Mouse (Mus musculus) C2C12 (cell line): ENCODE measurements around the gene Dph1.

Experiments used
- CTCF ChIP-seq: IDR thresholded peaks from one replicate; pipeline ENCODE4 v1.5.1; 2011; ENCODE audit not compliant: control insufficient read depth, insufficient read depth, insufficient read length
- MAX ChIP-seq: IDR thresholded peaks from one replicate; pipeline ENCODE4 v1.6.1; 2011; ENCODE audit warnings: mild to moderate bottlenecking, control low read depth
- MYOD1 ChIP-seq: IDR thresholded peaks from one replicate; pipeline ENCODE4 v1.6.1; 2011; ENCODE audit warnings: low read depth; ENCODE audit not compliant: control insufficient read depth, insufficient read length

- TF ChIP-seq CTCF (no peak), MYOD1 (no peak), MAX (no peak)
Observed at GRCm38 (mm10) chr11:75194121-75194849, 3.2 kb upstream of the Dph1 start.
